ENCODE assay signal across 8 mouse cellular contexts in genomic region chr2:84826488-84827282, GRCm38 (mm10). TPM values are rescaled to one million over a fixed set of nuclear protein-coding genes. Genes with fewer than 3 reads are reported as not detected.
DNase-seq lines count a peak whose midpoint lies in the region; ATAC-seq lines count a peak whose summit lies in the region.

Gene Timm10, plus strand, starts transcription at chr2:84826997.

- peak within 1 kb of the TSS; percentile 100 for H3K4me2 ChIP-seq in hindbrain, embryonic 13.5 days

- under 1% methylated on average over 34 of the region's 34 CpGs for WGBS in hindbrain, embryonic 13.5 days

- peak within 1 kb of the TSS; percentile 85 for H3K9ac ChIP-seq in hindbrain, embryonic 13.5 days

- peak; percentile 91 for ATAC-seq in hindbrain, embryonic 13.5 days (ENCODE audit: low FRiP score)

- peaks cover 9% of the 10 kb centered on the region for H3K36me3 ChIP-seq in hindbrain, embryonic 13.5 days

- peaks cover 10% of the 10 kb centered on the region for H3K27me3 ChIP-seq in hindbrain, embryonic 13.5 days

- DNase-seq in NIH3T3 (ENCODE audit: low read depth) = peak; percentile 96
- DNase-seq in cerebellum, postnatal 14 days = peak; percentile 85 to 90
- peak; percentile 83 to 88 for DNase-seq in frontal cortex, postnatal 14 days (ENCODE audit: low spot score in 2 of 2)
- peak; percentile 67 to 72 for DNase-seq in layer of hippocampus, postnatal 25 days (ENCODE audit: extremely low spot score in 1 of 2, low spot score in 1 of 2)
- peak; percentile 93 for DNase-seq in lung, postnatal 25 days (ENCODE audit: low spot score)
- peak; percentile 99 for DNase-seq in retina, embryonic 14.5 days (ENCODE audit: low spot score)
- peak; percentile 59 for DNase-seq in thymus, postnatal 4 days

- H3K4me3 ChIP-seq in hindbrain, embryonic 13.5 days = peak within 1 kb of the TSS; percentile 90

- no peaks in the 10 kb centered on the region for H3K9me3 ChIP-seq in hindbrain, embryonic 13.5 days

- peaks cover 14% of the 10 kb centered on the region for H3K4me1 ChIP-seq in hindbrain, embryonic 13.5 days (replicated peaks)

- H3K27ac ChIP-seq in hindbrain, embryonic 13.5 days = peak within 1 kb of the TSS; percentile 40

RNA-seq across cellular contexts. Expression of gene Timm10, which starts in this region (rescaled TPM):
- 59.2 and 61.9 TPM in 2 replicates for polyA plus RNA-seq in hindbrain, embryonic 13.5 days (2015; fragmentation: Nextera tagmentation; extraction: Ambion mirVana)
- total RNA-seq in layer of hippocampus, postnatal 25 days (2021) = 10 to 100 TPM; 58.0 to 60.3 TPM

Comparison
In these comparisons a context has a peak if more than half of its experiments do, and no peak if none do; other contexts are left out.
1. Peak in every context shown above with its lines: DNase-seq, ATAC-seq, H3K4me3 ChIP-seq and H3K27ac ChIP-seq.